Mouse (Mus musculus) intestine, embryonic 14.5 days (tissue): ENCODE measurements at regions not wholly inside any gene's neighbourhood (a gene's known extent, or its start where the extent isn't known, plus 50 kb on each side); places are given as distances from the start of the nearest gene placed in this dataset.

Experiments
- ATAC-seq: fragments of 200-750 bp; cut with Nextera tagmentation; replicated peaks from 2 replicates; pipeline ENCODE4 v1.8.0; 2017; ENCODE audit warnings: low read depth, moderate number of reproducible peaks, moderate TSS enrichment, moderate library complexity; ENCODE audit not compliant: low FRiP score, low TSS enrichment
- DNase-seq: peaks from one replicate; pipeline ENCODE4 v3.0.0-alpha.2; 2018; ENCODE audit warnings: low spot score
- H3K27ac ChIP-seq: fragments of 300-500 bp; sonication (generic); 2 replicates; pipeline ENCODE4 v1.5.1; 2014; ENCODE audit warnings: low read depth, mild to moderate bottlenecking, control low read depth
- H3K27me3 ChIP-seq: fragments of 300-500 bp; sonication (generic); replicated peaks from 2 replicates; pipeline ENCODE4 v1.6.1; 2014; ENCODE audit warnings: low read length, control low read depth; ENCODE audit not compliant: control insufficient read depth, insufficient read depth
- H3K36me3 ChIP-seq: fragments of 300-500 bp; sonication (generic); 2 replicates; pipeline ENCODE4 v1.6.1; 2014; ENCODE audit warnings: low read length, control low read depth; ENCODE audit not compliant: control insufficient read depth, insufficient read depth
- H3K4me1 ChIP-seq: fragments of 300-500 bp; sonication (generic); replicated peaks from 2 replicates; pipeline ENCODE4 v1.6.1; 2014; ENCODE audit warnings: low read length, control low read depth, mixed read lengths; ENCODE audit not compliant: control insufficient read depth, insufficient read depth
- H3K4me2 ChIP-seq: fragments of 300-500 bp; sonication (generic); 2 replicates; pipeline ENCODE4 v1.6.1; 2014; ENCODE audit warnings: low read length
- H3K4me3 ChIP-seq: fragments of 300-500 bp; sonication (generic); 2 replicates; pipeline ENCODE4 v1.5.1; 2014; ENCODE audit warnings: low read depth, low read length, control low read depth, mixed read lengths
- H3K9ac ChIP-seq: fragments of 300-500 bp; sonication (generic); 2 replicates; pipeline ENCODE4 v1.6.1; 2014; ENCODE audit warnings: mild to moderate bottlenecking, low read length
- H3K9me3 ChIP-seq: fragments of 300-500 bp; sonication (generic); 2 replicates; pipeline ENCODE4 v1.6.1; 2016; ENCODE audit warnings: low read length, control low read depth; ENCODE audit not compliant: control insufficient read depth
- WGBS: fragments of 180-500 bp; shearing (Covaris S2); extraction: QIAGEN DNeasy Blood & Tissue Kit; methylation state at CpG from one replicate; pipeline ENCODE4 v1.1.7; 2014; 5-methylcytosine and 5-hydroxymethylcytosine counted together

- no peak overlapping the region for H3K9ac ChIP-seq
- ATAC-seq (no peak), DNase-seq (no peak)
- 68% methylated on average over 2 of the region's 2 CpGs for WGBS
- no peak overlapping the region for H3K4me3 ChIP-seq
- H3K4me1 ChIP-seq: no peaks in the 10 kb centered on the region
- H3K36me3 ChIP-seq: no peaks in the 10 kb centered on the region
- no peak overlapping the region for H3K4me2 ChIP-seq
- no peak overlapping the region for H3K27ac ChIP-seq
- H3K27me3 ChIP-seq: no peaks in the 10 kb centered on the region
- no peaks in the 10 kb centered on the region for H3K9me3 ChIP-seq
Observed at GRCm38 (mm10) chr15:62171167-62171566, 1248.4 kb upstream of the A1bg start.

GRCm38 (mm10) chr15:62170337-62170736, 1247.5 kb upstream of the A1bg start:
- Histone ChIP-seq H3K4me3 (no peak overlapping the region), H3K4me2 (no peak overlapping the region), H3K36me3 (no peaks in the 10 kb centered on the region), H3K9ac (no peak overlapping the region), H3K9me3 (no peaks in the 10 kb centered on the region), H3K27me3 (no peaks in the 10 kb centered on the region), H3K4me1 (no peaks in the 10 kb centered on the region), H3K27ac (no peak overlapping the region)
- DNase-seq (no peak), ATAC-seq (no peak)
- 92% methylated on average over 4 of the region's 4 CpGs for WGBS

- H3K4me2 ChIP-seq: no peak overlapping the region
- H3K9ac ChIP-seq: no peak overlapping the region
- H3K4me1 ChIP-seq: no peaks in the 10 kb centered on the region
- H3K4me3 ChIP-seq: no peak overlapping the region
- ATAC-seq (no peak), DNase-seq (no peak)
- H3K36me3 ChIP-seq: no peaks in the 10 kb centered on the region
- no peaks in the 10 kb centered on the region for H3K9me3 ChIP-seq
- H3K27ac ChIP-seq: no peak overlapping the region
- no peaks in the 10 kb centered on the region for H3K27me3 ChIP-seq
- WGBS: 86% methylated on average over 3 of the region's 3 CpGs
Observed at GRCm38 (mm10) chr15:62169591-62170019, 1246.8 kb upstream of the A1bg start.

GRCm38 (mm10) chr15:62168958-62169590, 1246.3 kb upstream of the A1bg start:
- Histone ChIP-seq H3K27ac (no peak overlapping the region), H3K9ac (no peak overlapping the region), H3K9me3 (no peaks in the 10 kb centered on the region), H3K27me3 (no peaks in the 10 kb centered on the region), H3K4me1 (no peaks in the 10 kb centered on the region), H3K4me2 (no peak overlapping the region), H3K4me3 (no peak overlapping the region), H3K36me3 (no peaks in the 10 kb centered on the region)
- WGBS: 93% methylated on average over 8 of the region's 8 CpGs
- DNase-seq (no peak), ATAC-seq (no peak)

DNA sequence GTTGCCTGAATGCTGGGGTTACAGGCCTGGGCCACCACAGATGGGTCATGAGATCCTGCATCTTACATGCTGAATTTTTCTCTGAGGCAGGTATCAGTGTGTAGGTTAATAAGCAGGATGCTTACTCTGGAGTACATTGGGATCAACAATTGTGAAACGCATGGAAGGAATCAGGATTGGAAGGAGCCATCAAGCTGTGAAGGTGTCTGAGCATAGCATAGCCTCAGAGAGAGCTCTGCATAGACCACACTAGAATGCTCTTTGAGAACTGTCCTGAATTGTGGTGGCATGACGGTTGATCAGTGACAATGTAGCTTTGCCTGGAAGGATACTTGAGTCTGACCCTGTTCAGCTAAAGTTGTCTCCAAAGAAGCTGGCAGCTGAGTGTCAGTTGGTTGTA, 1245.7 kb upstream of the A1bg start:
- Histone ChIP-seq H3K27me3 (no peaks in the 10 kb centered on the region), H3K4me2 (no peak overlapping the region), H3K27ac (no peak overlapping the region), H3K36me3 (no peaks in the 10 kb centered on the region), H3K4me1 (no peaks in the 10 kb centered on the region), H3K9me3 (no peaks in the 10 kb centered on the region), H3K9ac (no peak overlapping the region), H3K4me3 (no peak overlapping the region)
- WGBS: 99% methylated on average over 2 of the region's 2 CpGs
- DNase-seq (no peak), ATAC-seq (no peak)

- H3K9ac ChIP-seq: no peak overlapping the region
- no peaks in the 10 kb centered on the region for H3K27me3 ChIP-seq
Observed at GRCm38 (mm10) chr15:62166786-62167185, 1244.0 kb upstream of the A1bg start.

GRCm38 (mm10) chr15:62165826-62166500, 1243.2 kb upstream of the A1bg start:
- Histone ChIP-seq H3K4me1 (no peaks in the 10 kb centered on the region), H3K4me2 (no peak overlapping the region), H3K4me3 (no peak overlapping the region), H3K9me3 (no peaks in the 10 kb centered on the region), H3K27ac (no peak overlapping the region), H3K36me3 (no peaks in the 10 kb centered on the region), H3K27me3 (no peaks in the 10 kb centered on the region), H3K9ac (no peak overlapping the region)
- no peak for ATAC-seq
- 93% methylated on average over 10 of the region's 10 CpGs for whole genome bisulfite sequencing
- DNase-seq: no peak

More at GRCm38 (mm10) chr15:62166786-62167185, 1244.0 kb upstream of the A1bg start:
- no peak for DNase-seq
- Histone ChIP-seq H3K9me3 (no peaks in the 10 kb centered on the region), H3K4me2 (no peak overlapping the region), H3K4me3 (no peak overlapping the region), H3K36me3 (no peaks in the 10 kb centered on the region), H3K4me1 (no peaks in the 10 kb centered on the region), H3K27ac (no peak overlapping the region)
- 94% methylated on average over 5 of the region's 5 CpGs for WGBS
- ATAC-seq: no peak

DNA sequence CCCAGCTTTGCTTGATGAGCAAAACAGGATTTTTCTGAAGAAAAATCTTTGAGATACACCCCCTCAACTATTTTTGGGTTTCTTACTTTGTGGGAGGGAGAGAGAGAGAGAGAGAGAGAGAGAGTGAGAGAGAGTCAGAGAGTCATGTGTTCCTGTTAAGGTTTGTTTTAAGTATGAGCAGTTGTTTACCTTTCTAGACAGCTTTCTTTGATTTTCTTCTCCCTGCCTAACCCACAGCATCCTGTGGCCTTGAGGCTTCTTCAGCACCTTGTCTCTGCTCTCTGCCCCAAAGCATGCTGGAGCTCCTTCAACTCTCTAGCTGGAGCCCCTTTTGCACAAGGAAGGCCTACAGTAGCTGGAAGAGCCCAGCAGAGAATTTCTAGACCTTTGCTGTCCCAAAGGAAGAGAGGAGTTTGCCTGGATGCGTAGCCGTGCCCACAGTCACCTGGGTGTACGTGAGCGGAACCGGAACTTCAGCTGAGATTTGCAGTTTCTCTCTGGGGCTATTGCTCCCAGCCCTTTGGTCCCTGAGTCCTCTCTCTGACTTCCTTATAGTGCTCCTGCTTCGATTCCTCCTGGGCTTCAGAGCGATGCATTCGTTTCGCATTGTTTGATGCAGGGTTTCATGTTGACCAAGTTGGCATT, 1242.1 kb upstream of the A1bg start:
- Histone ChIP-seq H3K4me1 (no peaks in the 10 kb centered on the region), H3K4me2 (no peak overlapping the region), H3K9ac (no peak overlapping the region), H3K36me3 (no peaks in the 10 kb centered on the region), H3K27me3 (no peaks in the 10 kb centered on the region), H3K4me3 (no peak overlapping the region), H3K27ac (no peak overlapping the region), H3K9me3 (no peaks in the 10 kb centered on the region)
- WGBS: 97% methylated on average over 9 of the region's 9 CpGs
- DNase-seq (no peak), ATAC-seq (no peak)
